Mouse (Mus musculus) left cerebral cortex, postnatal 14 days (tissue): ENCODE results near the gene Serpina1e. TPM values are rescaled to one million over a fixed set of nuclear protein-coding genes. Genes with fewer than 3 reads are reported as not detected.

Source experiments
- DNase-seq, 2 experiments: peaks; one replicate each; pipeline ENCODE4 v3.0.0; 2021 to 2022; ENCODE audit warnings: low spot score in 2 of 2, mixed read lengths in 1 of 2
- intact Hi-C: fragments of 180-260 bp; cut with DNase I; formaldehyde crosslinking; loops from one replicate; pipeline ENCODE4 v1.15.1; 2025
- long read RNA-seq, 2 experiments: library from polyadenylated mRNA; stranded (forward); transcript quantifications; one replicate each; pipeline ENCODE4 v2.0.0; 2021
- total RNA-seq, 2 experiments: library from RNA; stranded (reverse); gene quantifications; 2 replicates each; pipeline ENCODE4 v1.2.3; 2021

Serpina1e gene
- not detected for total RNA-seq
- long read RNA-seq, experiment 1 = 0 reads
- long read RNA-seq, experiment 2 = 0 reads

DNA sequence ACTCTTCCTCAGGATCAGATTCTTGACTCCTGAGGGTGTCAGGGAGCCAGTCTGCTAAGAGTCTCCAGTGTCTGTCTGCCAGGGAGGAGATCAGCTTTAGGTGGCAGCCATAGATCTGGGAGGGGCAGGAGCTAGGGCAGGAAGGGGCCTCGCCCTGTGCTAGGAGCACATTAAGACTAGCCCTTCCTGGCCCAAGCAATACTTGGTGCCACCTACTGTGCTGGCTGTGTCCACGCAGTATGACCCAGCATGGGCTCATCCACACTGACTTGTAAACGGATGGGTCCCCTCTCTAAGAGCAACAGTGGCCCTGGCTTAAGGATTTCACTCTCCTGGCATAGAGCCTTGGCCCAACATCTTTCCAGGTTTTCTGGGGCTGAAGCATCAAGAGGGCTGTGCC is at the start of gene Serpina1e:
Gene Serpina1e, minus strand, starts transcription at position 178 of the 400 bp plus-strand sequence.
- intact Hi-C loops = no loop called here
- no peak for DNase-seq

DNA sequence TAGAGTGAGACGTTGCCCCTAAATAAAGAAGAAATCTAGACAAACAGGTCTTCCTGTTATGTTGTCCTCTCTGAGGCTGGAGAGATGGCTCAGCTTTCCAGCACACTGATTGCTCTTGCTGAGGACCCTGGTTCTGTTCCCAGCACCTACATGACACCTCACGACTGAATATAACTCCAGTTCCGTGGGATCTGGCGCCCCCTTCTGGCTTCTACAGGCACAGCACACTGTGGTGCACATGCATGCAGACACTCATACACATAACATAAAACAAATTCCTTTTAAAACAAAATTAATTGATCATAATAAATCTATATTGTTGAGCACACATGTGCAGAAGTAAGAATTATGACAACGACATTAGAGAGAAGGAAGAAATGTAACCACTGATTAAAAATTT is 45.9 kb upstream of the Serpina1e start:
- intact Hi-C loops = no loop called here
- no peak for DNase-seq

DNA sequence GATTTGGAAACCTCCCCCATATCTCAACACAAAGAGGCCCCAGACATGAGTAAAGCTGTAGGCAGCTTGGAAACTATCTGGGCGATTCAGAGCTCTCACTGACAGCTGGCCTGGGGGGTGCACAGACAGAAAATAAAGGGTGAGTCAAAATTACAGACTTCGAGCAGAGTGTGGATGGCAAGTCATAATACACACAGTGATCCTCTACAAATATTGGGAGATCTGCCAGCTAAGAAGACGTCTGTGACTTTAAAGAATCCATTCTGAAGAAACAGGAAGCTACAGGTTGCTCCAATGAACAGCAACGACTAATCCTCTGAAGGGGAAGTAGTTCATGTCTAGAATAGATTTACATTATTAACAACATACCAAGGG is 44.5 kb upstream of the Serpina1e start:
- intact Hi-C loops = no loop called here
- no peak for DNase-seq

DNA sequence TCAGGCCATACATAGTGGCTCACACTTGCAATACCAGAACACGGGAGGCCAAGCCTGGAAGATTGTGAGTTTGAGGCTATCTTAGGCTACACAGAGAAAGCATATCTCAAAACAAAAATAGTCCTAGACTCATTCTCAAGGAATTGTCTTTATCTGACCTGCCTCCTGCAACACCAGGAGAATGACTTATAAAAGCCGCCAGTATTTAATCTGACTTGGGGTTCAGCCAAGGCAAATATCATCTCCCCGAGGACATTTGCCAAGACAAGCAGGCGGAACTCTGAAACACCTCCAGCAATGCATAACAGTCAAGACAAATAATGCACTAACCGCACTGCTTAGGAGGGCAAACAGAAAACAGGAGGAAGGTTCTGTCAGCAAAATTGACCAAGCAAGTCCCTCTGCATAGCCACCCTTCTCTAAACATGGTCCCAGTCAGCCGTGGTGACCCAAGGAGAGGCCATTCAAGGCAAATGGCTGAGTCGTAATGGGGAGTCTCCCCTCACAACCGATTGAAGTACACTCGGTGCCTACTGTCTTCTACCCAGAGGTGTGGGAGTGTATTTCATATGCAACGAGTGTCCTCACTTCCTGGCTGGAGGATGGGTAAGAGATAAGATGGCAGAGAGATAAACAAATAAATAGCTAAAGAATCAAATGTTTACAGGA is 43.9 kb upstream of the Serpina1e start:
- intact Hi-C loops = no loop called here
- DNase-seq = no peak

DNA sequence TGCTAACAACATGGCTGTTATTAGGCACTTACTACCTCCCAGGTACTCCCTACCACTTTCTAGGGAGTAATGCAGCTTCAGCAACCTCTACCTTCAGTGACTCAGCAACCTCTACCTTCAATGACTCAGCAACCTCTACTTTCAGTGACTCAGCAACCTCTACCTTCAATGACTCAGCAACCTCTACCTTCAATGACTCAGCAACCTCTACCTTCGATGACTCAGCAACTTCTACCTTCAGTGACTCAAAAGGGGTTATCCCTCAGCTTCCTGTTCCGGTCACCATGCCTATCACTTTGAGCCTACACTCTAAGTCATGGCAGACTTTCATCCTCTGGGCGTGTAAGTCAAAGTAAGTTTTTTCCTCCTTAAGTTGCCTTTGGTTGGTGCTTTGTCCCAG is 41.8 kb upstream of the Serpina1e start:
- DNase-seq = no peak
- intact Hi-C loops = no loop called here

DNA sequence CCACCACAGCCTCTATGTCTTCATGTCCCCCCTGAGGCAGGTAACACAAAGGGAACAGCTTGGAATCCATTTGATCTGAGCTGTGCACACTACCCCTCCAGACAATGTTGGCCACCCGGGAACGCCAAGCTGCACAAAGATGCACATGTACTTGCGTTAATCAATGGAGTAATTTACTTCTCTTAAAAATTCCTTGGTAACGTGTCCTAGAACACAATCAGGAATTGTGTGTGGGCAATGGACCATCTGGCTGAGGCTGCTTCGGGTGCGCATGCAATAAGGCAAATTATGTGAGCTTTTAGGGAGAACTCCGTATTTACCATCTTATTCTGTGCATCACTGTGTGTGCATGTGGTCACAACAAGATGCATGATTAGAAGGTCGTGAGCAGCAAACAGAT is 40.8 kb upstream of the Serpina1e start:
- intact Hi-C loops = loop anchor here (5.0 kb wide), 1 partner anchor 418 kb away; no protein-coding TSS in a partner anchor
- DNase-seq = peak; percentile 40 to 52

DNA sequence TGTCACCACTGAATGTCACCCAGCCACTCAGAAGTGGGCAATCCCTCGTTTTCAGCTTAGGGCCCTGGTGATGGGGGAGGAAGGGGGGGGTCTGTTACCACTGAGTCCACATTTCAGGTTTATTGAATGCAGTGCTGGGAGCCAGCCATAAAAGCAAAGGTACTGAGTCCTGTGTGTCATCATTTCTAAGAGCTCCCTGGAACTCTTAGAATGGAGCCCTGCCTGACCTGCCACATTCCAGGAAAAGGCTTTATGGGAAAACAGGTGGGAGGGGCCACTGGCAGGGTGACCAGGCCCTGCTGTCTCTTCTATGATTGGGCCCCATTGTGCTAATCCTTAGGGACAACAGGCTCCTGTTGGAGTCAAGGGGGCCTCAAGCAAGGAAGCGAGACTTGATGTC is 37.7 kb upstream of the Serpina1e start:
- intact Hi-C loops = loop anchor here (5.0 kb wide), 1 partner anchor 421 kb away; no protein-coding TSS in a partner anchor
- DNase-seq = no peak

DNA sequence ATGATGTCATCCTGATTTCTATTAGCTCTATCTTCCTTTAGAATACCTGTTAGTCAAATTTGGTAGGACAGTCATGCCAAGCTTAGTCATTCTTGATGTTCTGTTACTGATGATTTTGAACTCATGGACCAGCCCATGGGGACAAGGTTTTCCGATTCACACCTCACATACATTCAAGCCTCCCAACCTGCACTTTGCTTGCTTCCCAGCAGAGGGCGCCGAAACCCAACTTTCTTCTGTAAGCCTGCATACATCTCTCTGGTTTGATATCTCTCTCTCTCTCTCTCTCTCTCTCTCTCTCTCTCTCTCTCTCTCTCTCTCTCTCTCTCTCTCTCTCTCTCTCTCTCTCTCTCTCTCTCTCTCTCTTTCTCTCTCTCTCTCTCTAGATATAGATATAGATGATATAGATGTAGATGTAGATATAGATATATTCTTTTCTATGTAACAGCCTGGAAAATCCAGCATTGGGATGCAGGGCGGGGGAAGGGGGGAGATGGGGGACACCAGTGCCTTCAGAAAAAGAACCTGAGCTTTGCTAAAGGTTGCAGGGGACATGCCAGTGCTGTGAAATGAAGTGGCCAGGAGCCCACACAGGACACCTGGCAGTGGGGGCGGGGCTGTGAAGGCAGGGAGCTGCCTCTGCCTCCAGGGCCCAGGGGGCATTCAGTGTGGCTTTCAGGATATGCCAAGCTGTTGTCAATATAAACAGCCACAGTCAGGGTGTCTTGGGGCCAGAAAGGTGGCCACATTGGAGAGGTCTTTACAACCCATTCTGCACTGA is 36.7 kb upstream of the Serpina1e start:
- intact Hi-C loops = loop anchor here (1.0 to 5.0 kb wide), 2 partner anchors 74 to 422 kb away; no protein-coding TSS in a partner anchor

DNA sequence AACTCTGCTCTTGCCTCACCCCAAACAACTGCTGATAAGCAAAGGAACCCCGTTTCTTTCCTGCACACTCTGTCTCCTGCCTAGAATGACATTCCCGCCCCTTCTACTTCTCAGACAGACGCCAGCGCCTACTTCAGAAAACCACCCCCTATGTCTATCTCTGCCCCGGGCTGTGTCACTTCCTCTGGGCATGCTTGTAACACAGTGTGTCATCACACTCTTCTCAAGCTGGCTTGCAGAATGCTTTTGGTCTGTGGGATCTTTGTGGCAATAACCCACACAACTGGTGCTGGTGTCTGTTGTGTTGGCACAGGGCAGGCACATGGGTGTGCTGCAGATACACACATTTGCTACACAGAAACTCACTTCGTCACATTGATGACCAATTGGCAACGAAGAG is 34.2 kb upstream of the Serpina1e start:
- intact Hi-C loops = no loop called here
- peak in 1 of 2 experiments; percentile 44 for DNase-seq

More for the DNA sequence above, 36.7 kb upstream of the Serpina1e start:
- DNase-seq = peak; percentile 89 to 91

DNA sequence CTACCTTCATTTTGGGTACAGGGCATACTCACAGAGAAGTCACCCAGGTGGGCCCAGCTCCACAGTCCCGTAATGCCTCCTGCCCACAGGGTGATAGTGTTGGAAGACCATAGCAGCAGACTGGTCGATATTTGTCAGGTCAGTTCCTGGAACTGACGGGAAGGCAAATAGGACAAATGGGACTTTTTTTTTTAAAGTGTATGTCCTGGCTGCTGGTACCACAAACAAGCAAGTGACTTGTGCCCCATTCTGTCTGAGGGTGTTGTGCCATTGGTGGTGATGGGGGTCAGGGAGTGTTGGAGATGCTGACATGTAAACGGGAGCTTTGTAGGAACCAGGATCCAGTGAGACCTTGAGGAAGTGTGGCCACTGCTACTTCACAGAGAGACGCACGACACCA is 31.1 kb upstream of the Serpina1e start, which contains the start of gene Serpina11:
Gene Serpina11, minus strand, starts transcription at position 101 of the 400 bp plus-strand sequence.
- DNase-seq = no peak
- intact Hi-C loops = no loop called here

DNA sequence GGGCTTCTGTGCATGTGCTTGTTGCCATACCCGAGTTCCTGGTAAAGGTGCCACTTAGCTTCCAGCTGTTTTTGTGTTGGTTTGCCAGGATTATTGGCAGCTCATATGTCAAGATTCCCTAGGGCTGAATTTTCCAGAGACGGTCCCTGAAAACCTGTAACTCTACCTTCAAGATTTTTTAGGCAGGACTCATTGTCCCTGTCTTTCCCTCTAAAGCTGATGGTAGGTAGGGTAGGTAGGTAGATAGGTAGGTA is 30.7 kb upstream of the Serpina1e start:
- no peak for DNase-seq
- intact Hi-C loops = no loop called here

DNA sequence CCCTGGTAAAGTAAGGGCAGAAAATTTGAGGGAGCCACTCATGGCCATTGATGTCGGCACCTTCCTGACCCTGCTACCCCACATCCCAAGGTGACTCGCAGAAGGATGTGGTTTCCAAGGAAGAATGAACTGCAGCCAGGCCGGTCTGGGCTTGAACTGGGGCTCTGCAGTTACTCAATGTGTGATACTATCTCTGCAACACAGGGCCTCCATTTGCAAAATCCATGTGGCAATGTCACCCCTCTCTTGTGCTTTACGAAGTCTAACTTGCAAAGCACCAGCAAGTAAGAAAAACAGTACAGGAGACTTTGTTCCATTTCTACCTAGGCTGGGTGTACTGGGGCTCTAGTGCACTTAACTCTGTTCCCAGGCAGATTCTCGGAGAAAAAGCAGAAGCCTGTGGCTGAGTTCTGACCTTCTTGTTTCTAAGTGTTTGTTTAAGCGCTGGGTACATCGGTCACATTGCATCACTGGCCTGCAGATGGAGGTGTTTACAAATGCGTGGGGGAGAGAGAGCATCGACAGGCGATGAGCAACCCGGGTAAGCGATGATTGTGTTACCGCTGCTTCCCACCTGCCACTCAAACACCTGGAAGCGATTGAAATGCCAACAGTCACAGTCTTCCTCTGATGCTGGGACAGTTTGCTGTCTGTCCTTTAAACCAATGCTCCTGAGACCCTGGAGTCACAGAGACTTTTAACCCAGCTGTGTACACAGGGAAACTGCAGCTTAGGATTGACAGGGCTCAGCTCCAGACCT is 30.2 kb upstream of the Serpina1e start:
- no peak for DNase-seq
- intact Hi-C loops = no loop called here

DNA sequence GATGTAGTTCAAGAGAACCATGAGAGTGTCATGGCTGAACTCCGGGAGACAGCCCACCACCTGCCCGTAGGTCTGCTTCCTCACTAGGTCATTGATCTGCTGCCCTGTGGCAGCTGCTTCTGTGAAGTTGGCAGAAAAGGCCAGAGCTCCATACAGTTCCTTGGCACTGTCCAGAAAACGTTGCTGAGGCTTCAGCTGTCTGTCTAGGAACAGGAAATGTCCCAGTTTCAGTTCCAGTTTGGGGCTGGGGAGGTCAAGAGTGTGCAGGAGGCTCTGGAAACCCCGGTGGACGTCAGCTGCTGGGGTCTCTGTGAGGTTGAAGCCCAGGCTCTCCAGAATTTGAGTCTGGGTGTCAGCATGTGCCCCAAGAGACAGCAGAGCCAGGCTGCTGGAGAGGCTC is 27.1 kb upstream of the Serpina1e start:
- DNase-seq = no peak
- intact Hi-C loops = no loop called here

DNA sequence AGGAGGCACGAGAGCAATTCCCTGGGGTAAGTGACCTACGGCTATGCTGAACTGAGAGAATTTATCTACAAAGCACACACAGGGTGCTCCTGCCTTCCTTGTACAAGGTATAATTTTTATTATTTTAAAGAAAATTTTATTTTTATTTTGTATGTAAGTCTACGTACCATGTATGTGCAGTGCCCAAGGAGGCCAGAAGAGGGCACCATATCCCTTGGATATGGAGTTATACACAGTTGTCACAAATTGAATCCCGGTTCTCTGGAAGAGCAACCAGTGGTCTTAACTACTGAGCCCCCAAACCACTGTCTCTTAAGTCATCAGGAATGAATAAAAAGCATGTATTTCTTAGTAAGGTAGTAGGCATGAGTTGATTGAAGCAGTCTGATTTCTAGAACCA is 26.2 kb upstream of the Serpina1e start:
- peak; percentile 77 to 79 for DNase-seq
- intact Hi-C loops = no loop called here

DNA sequence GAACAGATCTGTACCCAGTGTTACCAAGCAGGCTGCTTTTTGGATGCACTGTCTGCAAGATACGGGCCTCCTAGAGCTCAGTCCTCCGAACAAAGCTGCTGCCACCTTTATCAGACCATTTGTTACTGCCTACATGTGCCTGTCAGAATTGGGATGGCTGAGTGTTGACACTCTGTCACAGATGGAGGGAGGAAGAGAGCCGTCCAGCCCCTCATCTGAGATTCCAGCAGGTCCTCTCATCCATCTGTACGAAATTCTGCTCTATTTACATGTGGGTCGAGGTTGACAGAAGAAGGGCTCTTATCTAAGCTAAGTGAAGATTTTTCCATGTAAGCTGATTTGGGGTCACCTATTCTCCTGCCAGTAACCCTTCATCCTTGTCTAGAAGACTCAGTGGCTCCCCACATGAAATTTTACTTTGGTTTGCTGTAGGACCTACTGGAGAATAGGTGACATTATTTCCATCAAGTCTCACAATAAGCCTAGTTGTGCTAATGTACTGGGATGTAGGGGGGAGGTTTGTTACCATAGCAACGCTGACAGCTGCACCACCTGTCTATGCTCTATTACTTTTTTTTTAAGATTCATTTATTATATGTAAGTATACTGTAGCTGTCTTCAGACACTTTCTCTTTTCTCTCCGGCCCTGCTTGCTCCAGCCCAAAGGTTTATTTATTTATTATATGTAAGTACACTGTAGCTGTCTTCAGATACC is 23.0 kb upstream of the Serpina1e start:
- intact Hi-C loops = no loop called here
- DNase-seq = peak in 1 of 2 experiments; percentile 50

DNA sequence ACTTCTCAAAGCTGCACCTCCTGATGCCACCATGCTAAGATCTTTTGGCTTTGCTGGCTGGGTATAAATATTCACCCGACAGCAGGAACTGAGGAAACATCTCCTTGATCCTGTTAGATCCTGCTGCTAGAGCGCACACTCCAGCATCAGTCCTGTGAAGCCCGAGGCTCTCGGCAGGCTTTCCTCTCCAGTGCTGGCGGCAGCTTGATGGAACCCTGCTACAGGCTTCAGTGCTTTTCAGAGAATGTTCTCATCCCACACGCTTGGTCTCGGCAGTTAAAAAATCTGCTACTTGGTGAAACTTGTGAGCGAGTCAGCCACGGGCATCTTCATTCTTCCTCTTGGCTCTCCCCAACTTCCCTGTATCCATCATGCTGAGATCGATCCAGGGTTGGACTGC is 19.5 kb upstream of the Serpina1e start:
- intact Hi-C loops = no loop called here

DNA sequence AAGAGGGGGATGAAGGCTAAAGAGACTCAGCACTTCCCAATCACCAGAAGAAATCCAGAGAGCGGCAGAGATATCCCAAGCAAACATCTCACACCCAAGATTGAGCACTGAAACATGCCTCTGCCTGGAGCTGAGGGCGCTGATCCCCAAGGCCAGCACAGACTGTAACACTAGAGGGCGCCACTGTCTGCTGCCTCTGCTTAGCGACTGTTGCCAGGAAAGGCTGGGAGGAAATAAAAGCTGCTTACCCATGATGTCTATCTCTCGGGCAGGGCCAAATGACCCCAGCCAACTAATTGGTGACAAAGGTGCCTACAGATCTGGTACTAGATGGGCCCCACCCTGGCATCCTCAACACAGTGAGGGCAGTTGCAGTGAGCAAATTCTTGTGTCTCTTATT is 19.1 kb upstream of the Serpina1e start:
- peak in 1 of 2 experiments; percentile 31 for DNase-seq
- intact Hi-C loops = no loop called here

More for the DNA sequence above, 19.5 kb upstream of the Serpina1e start:
- DNase-seq = peak in 1 of 2 experiments; percentile 19

DNA sequence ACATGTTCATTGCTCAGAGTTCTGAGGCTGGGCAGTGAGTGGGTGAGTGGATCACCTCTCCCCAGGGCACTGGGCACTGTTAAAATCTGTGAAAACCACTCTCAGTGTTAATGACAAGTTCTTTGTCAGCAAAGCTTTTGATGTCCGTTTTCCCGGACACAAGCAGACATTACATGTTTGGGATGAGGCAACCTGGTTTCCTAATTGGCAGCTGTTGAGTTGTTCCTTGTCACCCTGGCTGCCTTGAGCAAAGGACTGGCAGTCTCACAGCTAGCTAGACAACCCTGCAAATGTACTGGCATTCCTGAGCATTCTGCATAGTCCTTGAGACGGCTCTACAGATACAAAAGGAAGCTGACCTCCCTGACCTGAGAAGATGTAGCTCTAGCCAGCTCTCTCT is 18.3 kb upstream of the Serpina1e start:
- intact Hi-C loops = no loop called here
- no peak for DNase-seq

DNA sequence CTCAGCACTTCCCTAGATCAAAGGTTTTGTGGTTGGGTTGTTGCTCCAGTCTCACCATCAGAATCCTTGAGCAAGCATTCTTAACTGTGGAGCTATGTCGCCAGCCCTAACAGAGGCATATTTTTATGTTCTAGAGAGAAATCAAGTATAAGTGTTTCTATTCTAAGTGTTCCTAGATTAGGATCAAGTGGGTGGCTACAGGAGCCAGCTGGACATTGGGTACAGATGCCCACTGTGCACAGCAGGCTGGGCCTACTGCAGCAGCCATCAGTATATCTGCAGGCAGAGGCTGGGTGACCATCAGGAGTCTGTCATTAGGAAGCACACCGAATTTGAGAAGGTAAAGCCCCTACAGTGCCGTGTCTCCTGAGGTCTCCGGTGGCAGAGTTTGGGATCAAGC is 12.3 kb upstream of the Serpina1e start:
- intact Hi-C loops = no loop called here
- DNase-seq = peak in 1 of 2 experiments; percentile 48
